Comparison of ENCODE assay signal across 21 mouse cellular contexts in the genomic region with DNA sequence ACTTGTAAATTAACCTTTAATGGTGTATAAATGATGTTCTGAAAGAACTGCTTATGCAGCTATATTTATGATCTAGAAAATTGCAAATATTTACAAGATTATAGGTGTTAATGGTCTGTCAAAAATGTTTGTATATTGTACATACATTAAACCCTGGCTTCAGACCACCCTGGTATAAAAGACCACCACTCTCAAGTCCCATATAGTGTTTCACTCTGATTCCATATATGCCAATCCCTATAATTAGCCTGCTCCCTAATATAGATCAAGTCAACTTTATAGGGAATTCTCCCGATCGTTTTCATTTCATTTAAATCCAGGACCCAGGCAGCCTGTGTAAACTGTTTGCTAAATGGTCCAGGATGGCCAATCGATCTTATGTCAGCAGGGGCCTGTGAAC.
DNase-seq lines count a peak whose midpoint lies in the region; ATAC-seq and TF ChIP-seq lines count a peak whose summit lies in the region.
"Had no signal": no experiment of that assay in that cellular context is flagged by ENCODE, and none has a peak within 500 bp of the region (broad histone marks: within the 10 kb centered on the region; RNA-seq: fewer than 3 reads in every experiment).

No protein-coding gene starts in this region.

- WGBS in lung, embryonic 14.5 days = 19% methylated on average over 3 of the region's 3 CpGs
- 23% methylated on average over 3 of the region's 3 CpGs for WGBS in lung, embryonic 16.5 days

- no peak overlapping the region for H3K4me3 ChIP-seq in lung, embryonic 14.5 days (ENCODE audit: low read depth, low read length)
- no peak overlapping the region for H3K4me3 ChIP-seq in lung, embryonic 16.5 days (ENCODE audit: low read length)
- H3K4me3 ChIP-seq: embryonic facial prominence, embryonic 13.5 days; embryonic facial prominence, embryonic 15.5 days; erythroblast, embryonic 14.5 days; forebrain, embryonic 10.5 days; forebrain, embryonic 12.5 days had no signal

- H3K27ac ChIP-seq in lung, embryonic 14.5 days (ENCODE audit: low read depth) = no peak overlapping the region
- no peak overlapping the region for H3K27ac ChIP-seq in lung, embryonic 16.5 days (ENCODE audit: low read length)
- H3K27ac ChIP-seq: embryonic facial prominence, embryonic 13.5 days; embryonic facial prominence, embryonic 15.5 days; forebrain, embryonic 10.5 days; forebrain, embryonic 12.5 days had no signal

- H3K9ac ChIP-seq in lung, embryonic 14.5 days = no peak overlapping the region
- H3K9ac ChIP-seq in lung, embryonic 16.5 days (ENCODE audit: low read length) = no peak overlapping the region
- H3K9ac ChIP-seq: embryonic facial prominence, embryonic 13.5 days; embryonic facial prominence, embryonic 15.5 days; forebrain, embryonic 12.5 days had no signal

- no peaks in the 10 kb centered on the region for H3K4me1 ChIP-seq in lung, embryonic 14.5 days (ENCODE audit: insufficient read depth)
- 0 out of 2 replicates have a peak, but pooled peaks cover 4% of the 10 kb centered on the region for H3K4me1 ChIP-seq in lung, embryonic 16.5 days (replicated peaks; ENCODE audit: control insufficient read depth, insufficient read depth, low read length)
- H3K4me1 ChIP-seq: forebrain, embryonic 12.5 days had no signal

- TF ChIP-seq CTCF in lung, embryonic 14.5 days (IDR thresholded peaks at IDR 0.05; ENCODE audit: low read depth) = no peak

- H3K9me3 ChIP-seq in lung, embryonic 14.5 days (ENCODE audit: low read depth, low read length) = no peaks in the 10 kb centered on the region
- no peaks in the 10 kb centered on the region for H3K9me3 ChIP-seq in lung, embryonic 16.5 days (ENCODE audit: control insufficient read depth, low read length)
- H3K9me3 ChIP-seq: embryonic facial prominence, embryonic 13.5 days; embryonic facial prominence, embryonic 15.5 days; forebrain, embryonic 10.5 days; forebrain, embryonic 12.5 days had no signal

- no peaks in the 10 kb centered on the region for H3K27me3 ChIP-seq in lung, embryonic 14.5 days (ENCODE audit: insufficient read depth, low read length)
- H3K27me3 ChIP-seq in lung, embryonic 16.5 days (ENCODE audit: control insufficient read depth, insufficient read depth, low read depth, low read length) = no peaks in the 10 kb centered on the region
- H3K27me3 ChIP-seq: embryonic facial prominence, embryonic 15.5 days; forebrain, embryonic 12.5 days had no signal

- H3K36me3 ChIP-seq in lung, embryonic 14.5 days (ENCODE audit: insufficient read depth) = no peaks in the 10 kb centered on the region
- H3K36me3 ChIP-seq in lung, embryonic 16.5 days (ENCODE audit: control insufficient read depth, insufficient read depth, low read length) = no peaks in the 10 kb centered on the region
- H3K36me3 ChIP-seq: embryonic facial prominence, embryonic 13.5 days; embryonic facial prominence, embryonic 15.5 days; forebrain, embryonic 10.5 days; forebrain, embryonic 12.5 days had no signal

- peak; percentile 79 for ATAC-seq in lung, embryonic 14.5 days (ENCODE audit: insufficient read depth)
- peak; percentile 41; the same call in 1 of the 2 replicates for ATAC-seq in lung, embryonic 16.5 days (ENCODE audit: low read depth)
- ATAC-seq: forebrain, embryonic 14.5 days; forebrain, embryonic 16.5 days had no signal

- no peak overlapping the region for H3K4me2 ChIP-seq in lung, embryonic 14.5 days
- no peak overlapping the region for H3K4me2 ChIP-seq in lung, embryonic 16.5 days (ENCODE audit: low read depth, low read length)
- H3K4me2 ChIP-seq: embryonic facial prominence, embryonic 13.5 days; embryonic facial prominence, embryonic 15.5 days; forebrain, embryonic 12.5 days had no signal

- peak; percentile 58 for DNase-seq in lung, embryonic 14.5 days
- DNase-seq in lung, postnatal 10 days = no peak
- DNase-seq in lung, postnatal 25 days (ENCODE audit: low spot score) = no peak
- DNase-seq: adrenal gland, adult 2 months; adrenal gland, postnatal 10 days; adrenal gland, postnatal 25 days; cerebellum, adult 11 months; cerebellum, adult 18-20 months; cerebellum, adult 8-10 months; cerebellum, adult 9-11 months; cerebellum, postnatal 14 days; cerebellum, postnatal 36 days; embryo, embryonic 11 days had no signal
